Mouse (Mus musculus) T-helper 1 cell (primary cell): Measurements from ENCODE around the gene Jph4.

Source experiments
- in situ Hi-C: fragments of 300-600 bp; cut with MboI, MseI; formaldehyde crosslinking; loops from one replicate; pipeline ENCODE4 v1.15.1; 2025; ENCODE audit warnings: high pct_unique_total_duplicates

The Jph4 gene

DNA sequence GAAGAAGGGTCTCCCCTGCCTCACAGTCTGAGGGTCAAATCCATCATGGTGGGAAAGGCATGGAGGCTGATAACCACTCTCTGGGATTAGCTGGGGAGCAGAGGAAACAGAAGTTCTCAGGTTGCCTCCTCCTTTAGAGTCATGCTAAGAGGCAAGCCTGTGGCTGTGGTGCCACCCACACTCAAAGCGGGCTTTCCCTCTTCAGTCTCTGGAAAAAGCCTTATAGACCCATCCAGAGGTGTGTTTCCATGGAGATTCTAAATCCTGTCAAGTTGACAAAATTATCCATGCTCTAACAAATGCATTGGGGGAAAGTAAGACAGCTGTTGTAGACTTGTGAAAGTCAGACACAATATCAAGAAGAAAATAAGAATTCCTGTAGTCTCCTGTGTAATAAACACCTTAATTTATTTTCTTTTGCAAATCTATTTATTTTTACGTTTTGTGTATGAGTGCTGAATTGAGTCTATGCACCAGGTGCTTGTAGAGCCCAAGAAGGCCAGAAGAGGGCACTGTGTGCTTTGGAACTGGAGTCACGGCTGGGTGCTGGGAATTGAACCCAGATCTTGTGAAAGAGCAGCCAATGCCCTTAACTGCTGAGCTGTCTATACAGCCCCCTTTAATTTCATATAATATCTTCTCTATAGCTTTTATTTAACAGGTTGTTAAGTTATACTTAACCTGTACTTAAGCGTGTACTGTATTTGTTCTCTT is 2.8 kb upstream of the Jph4 start:
- in situ Hi-C loops, result no loop called here

- in situ Hi-C loops, result no loop called here
Measured at GRCm38 (mm10) chr14:55118852-55119251, 2.1 kb upstream of the Jph4 start.

- in situ Hi-C loops, result no loop called here
Measured at GRCm38 (mm10) chr14:55115846-55116245, 889 bp downstream of the Jph4 start.

DNA sequence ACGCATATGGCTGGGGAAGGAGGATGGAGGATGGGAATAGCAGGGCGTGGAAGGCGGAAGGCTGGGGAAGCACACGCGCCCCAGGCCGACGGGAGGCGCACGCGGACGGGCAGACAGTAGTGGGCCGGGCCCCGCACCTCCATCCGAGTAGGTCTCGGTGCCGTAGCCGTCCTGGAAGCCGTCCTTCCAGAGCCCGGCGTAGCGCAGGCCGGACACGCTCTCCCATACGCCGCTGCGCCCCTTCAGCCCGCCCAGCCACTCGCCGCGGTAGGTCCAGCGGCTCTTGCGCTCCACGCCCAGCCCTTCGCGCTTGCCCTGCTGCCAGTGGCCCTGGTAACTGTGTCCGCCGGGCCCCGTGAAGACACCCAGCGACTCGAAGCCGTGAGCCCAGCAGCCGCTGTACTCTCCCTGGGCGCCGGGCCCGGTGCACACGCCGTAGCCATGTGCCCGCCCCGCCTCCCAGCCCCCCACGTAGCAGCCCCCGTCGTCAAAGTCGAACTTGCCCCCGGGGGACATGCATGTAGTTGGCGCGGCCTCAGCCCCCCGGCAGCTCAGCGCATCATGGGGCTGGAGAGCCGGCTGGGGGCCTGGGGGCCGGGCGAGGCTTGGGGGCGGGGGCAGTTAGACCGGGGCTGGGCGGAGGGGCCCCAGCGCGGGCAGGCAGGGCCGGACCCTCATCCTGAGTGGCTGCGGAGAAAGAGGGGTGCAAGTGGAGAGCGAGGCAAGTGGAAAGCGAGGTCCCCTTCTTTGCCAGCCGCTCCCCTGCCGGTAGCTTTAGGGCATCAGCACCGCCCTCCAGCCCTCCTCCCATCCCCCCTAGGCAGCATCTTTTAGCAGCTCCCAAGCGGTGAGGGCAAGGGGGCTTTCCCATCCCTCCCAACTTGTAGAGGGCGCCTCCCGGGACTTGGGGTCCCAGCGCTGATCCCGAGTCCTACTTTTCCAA is 1.7 kb downstream of the Jph4 start:
- in situ Hi-C loops, result no loop called here

DNA sequence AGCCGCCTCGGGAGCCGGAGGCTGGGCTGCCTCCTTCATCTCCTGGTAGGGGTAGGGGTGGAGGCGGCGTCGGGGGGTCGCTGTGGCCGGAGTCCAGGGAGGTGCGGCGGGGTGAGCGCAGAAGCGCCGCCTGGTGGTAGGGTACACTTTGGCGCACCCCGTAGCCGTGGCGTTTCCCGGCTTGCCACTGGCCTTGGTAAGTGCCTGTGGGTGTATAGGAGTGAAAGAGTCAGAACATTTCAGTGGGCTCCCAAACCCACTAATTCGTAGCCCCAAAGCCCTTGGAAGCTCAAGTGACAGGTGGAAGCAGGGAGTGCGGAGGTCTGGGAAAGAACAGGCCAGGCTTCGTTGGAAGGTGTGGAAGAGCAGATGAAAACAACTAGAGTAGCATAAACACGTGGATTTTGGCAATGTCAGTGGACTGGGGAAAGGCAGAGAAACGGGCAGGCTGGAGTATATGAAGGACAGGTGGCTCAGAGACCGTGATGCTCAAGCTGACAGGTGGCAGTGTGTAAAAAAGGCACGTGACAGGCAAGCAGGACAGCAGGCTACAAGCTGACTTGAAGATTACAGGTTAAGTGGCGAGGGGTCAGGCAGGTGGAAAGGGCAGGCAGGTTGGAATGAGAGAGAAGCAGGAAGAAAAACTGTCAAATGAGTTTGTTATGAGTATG is 2.6 kb downstream of the Jph4 start:
- in situ Hi-C loops, result no loop called here

GRCm38 (mm10) chr14:55113351-55113974 is 3.3 kb downstream of the Jph4 start:
- in situ Hi-C loops, result no loop called here

DNA sequence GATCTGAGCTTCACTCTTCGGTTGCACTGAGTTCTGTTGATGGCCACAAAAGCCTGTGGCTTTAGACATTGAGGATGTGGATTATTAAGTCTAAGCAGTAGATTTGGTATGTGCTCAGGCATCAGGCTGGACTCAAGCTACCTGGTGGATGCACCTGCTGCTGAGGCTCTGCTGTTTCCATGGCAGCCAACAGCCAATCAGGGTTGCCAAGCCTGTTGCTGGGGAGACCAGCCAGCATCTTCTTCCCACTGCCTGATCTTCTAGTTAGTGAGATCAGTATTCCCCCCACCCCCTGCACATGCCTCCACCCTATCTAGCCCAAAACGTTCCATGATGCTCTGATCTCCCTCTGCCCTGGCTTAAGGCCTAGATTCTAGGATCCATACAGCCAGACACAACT is 5.0 kb downstream of the Jph4 start:
- in situ Hi-C loops, result no loop called here

DNA sequence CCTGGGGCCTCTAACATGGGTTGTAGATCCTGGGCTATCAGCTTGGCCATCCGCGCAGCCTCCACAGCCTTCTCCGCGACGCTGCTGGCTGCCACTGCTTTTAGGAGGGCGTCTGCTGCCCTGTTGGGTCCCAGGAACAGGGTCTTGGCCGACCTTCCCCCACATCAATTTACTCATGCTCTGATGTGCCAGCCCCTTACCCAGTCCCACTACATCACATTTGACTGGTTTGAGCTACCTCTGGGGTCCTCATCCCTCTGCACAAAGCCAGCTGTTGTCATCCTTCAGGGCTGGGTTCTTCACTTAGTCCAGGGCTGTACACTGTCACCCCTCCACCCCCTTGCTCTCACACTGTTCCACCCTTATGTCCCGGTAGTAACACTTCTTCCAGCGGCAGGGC is 6.7 kb downstream of the Jph4 start:
- in situ Hi-C loops, result no loop called here

DNA sequence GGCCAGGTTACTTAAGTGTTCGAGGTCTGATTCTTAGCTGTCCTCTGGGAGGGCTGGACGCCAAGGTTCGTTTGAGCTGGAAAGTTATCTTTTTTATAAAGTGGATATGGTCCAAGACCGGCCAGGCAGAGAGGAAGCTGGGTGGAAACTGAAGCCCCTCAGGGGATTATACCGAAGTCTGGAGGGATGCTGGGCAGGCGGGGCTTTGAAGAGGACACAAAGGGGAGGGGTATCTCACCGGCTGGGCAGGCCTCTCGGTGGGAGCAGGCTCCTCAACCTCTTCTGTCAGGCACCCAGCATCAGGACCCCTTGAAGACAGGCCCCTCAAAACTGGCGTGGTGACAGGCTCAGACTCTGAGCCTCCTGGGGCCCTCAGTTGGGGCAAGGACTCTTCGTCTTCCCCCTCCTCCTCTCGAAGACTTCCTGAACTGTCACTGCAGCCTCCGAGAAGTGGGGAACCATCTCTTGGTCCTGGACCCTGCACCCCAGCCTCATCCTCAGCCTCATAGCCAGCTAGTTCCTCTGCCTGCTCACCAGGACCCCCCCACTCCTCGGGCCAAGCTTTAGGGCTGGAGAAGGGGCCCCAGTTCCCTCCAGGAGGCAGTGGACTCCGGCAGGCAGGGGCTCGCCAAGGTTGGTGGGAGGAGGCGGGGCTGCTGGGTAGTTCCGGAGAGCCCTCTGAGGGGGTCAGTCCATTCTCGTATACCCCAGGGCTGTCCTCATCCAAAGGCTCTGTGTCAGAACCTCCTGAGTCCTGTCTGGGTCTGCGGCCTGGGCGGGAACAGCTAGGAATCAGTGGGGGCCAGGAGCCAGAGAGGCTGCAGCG is 7.5 kb downstream of the Jph4 start:
- in situ Hi-C loops, result no loop called here

GRCm38 (mm10) chr14:55108202-55108870 is 8.4 kb downstream of the Jph4 start:
- in situ Hi-C loops, result no loop called here

- in situ Hi-C loops, result no loop called here
Measured at GRCm38 (mm10) chr14:55106990-55107389, 9.7 kb downstream of the Jph4 start.

GRCm38 (mm10) chr14:55105836-55106809 is 10.6 kb downstream of the Jph4 start, which contains the start of gene Ap1g2:
Gene Ap1g2, minus strand, starts transcription at chr14:55106593.
- in situ Hi-C loops, result no loop called here

- in situ Hi-C loops, result no loop called here
Measured at GRCm38 (mm10) chr14:55105386-55105785, 11.3 kb downstream of the Jph4 start.

- in situ Hi-C loops, result no loop called here
Measured at GRCm38 (mm10) chr14:55104365-55104764, 12.4 kb downstream of the Jph4 start.

- in situ Hi-C loops, result no loop called here
Measured at GRCm38 (mm10) chr14:55102253-55102785, 14.4 kb downstream of the Jph4 start.

- in situ Hi-C loops, result no loop called here
Measured at GRCm38 (mm10) chr14:55101592-55101991, 15.1 kb downstream of the Jph4 start.

GRCm38 (mm10) chr14:55098067-55098466 is 18.7 kb downstream of the Jph4 start:
- in situ Hi-C loops, result no loop called here

- in situ Hi-C loops, result no loop called here
Measured at GRCm38 (mm10) chr14:55097646-55098045, 19.1 kb downstream of the Jph4 start.

- in situ Hi-C loops, result no loop called here
Measured at GRCm38 (mm10) chr14:55096573-55097087, 20.1 kb downstream of the Jph4 start.
